Mouse (Mus musculus) lung, embryonic 16.5 days (tissue): ENCODE results near the gene Gclm. TPM values are rescaled to one million over a fixed set of nuclear protein-coding genes. Genes with fewer than 3 reads are reported as not detected.
"Not testable (repeated sequence)": the region's sequence is repeated elsewhere in the genome, so short reads cannot be mapped to it uniquely, and the experiment has no call there.

Experiments used
- ATAC-seq: fragments of 200-750 bp; cut with Nextera tagmentation; 2 replicates; pipeline ENCODE4 v1.8.0; 2017; ENCODE audit warnings: low read depth, mild to moderate bottlenecking, moderate library complexity
- H3K27ac ChIP-seq: fragments of 300-500 bp; sonication (generic); 2 replicates; pipeline ENCODE4 v1.5.1; 2014; ENCODE audit warnings: mild to moderate bottlenecking, control low read depth, low read length
- H3K27me3 ChIP-seq: fragments of 300-500 bp; sonication (generic); 2 replicates; pipeline ENCODE4 v1.6.1; 2014; ENCODE audit warnings: low read depth, low read length, mixed read lengths; ENCODE audit not compliant: control insufficient read depth, insufficient read depth
- H3K36me3 ChIP-seq: fragments of 300-500 bp; sonication (generic); 2 replicates; pipeline ENCODE4 v1.6.1; 2014; ENCODE audit warnings: low read length; ENCODE audit not compliant: control insufficient read depth, insufficient read depth
- H3K4me1 ChIP-seq: fragments of 300-500 bp; sonication (generic); replicated peaks from 2 replicates; pipeline ENCODE4 v1.6.1; 2014; ENCODE audit warnings: low read length, mixed read lengths; ENCODE audit not compliant: control insufficient read depth, insufficient read depth
- H3K4me2 ChIP-seq: fragments of 300-500 bp; sonication (generic); 2 replicates; pipeline ENCODE4 v1.6.1; 2014; ENCODE audit warnings: low read depth, low read length, control low read depth
- H3K4me3 ChIP-seq: fragments of 300-500 bp; sonication (generic); 2 replicates; pipeline ENCODE4 v1.5.1; 2014; ENCODE audit warnings: mild to moderate bottlenecking, low read length, control low read depth
- H3K9ac ChIP-seq: fragments of 300-500 bp; sonication (generic); 2 replicates; pipeline ENCODE4 v1.6.1; 2014; ENCODE audit warnings: low read length, control low read depth
- H3K9me3 ChIP-seq: fragments of 300-500 bp; sonication (generic); 2 replicates; pipeline ENCODE4 v1.6.1; 2016; ENCODE audit warnings: low read length; ENCODE audit not compliant: control insufficient read depth
- WGBS: fragments of 180-500 bp; shearing (Covaris S2); extraction: QIAGEN DNeasy Blood & Tissue Kit; methylation state at CpG from one replicate; pipeline ENCODE4 v1.1.7; 2014; 5-methylcytosine and 5-hydroxymethylcytosine counted together
- polyA plus RNA-seq: library from polyadenylated mRNA; unstranded; fragments of >200 nt; fragmentation: Nextera tagmentation; extraction: Ambion mirVana; gene quantifications from 2 replicates; pipeline ENCODE4 v1.2.1, GENCODE M21; 2015

Gene Gclm
- polyA plus RNA-seq, 1 experiment from 2014 or later = 78.0 TPM

DNA sequence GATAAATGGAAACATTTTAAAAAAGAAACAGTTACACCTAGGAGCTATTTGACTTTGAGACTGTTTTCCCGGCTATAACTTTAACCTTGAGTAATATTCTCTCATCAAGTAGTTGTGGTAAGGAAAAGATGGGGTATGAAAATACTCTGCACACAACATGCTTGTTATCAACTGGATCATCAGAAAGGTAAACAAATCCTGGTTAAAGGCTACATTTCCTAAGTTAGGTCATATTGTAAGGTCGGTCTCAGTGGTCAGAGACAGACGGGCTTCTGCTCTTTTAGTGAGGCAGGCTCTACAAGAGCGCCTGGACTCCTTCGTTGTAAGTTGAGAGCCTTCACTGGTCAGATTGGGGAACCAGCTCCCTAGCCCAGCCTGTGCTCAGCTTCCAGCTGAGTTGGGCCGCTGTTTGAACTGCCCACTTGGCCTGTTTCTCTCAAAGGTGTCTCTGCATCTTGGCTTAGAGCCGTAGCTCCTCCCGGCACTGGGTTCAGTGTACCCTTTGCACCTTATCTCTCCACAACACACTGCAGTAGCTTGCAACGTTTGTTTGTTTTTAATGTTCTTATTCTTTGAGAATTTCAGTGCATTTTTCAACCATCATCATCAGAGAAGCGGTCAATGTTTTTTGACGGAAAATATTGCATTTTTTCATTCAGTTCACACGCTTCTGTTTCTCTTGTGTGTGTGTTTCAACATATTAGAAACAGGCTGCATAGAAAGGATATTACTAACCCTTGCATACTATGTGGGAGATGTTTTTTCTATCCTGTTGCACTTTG lies 1.8 kb downstream of the Gclm start:
- Histone ChIP-seq H3K36me3 (no peaks in the 10 kb centered on the region), H3K4me1 (peaks cover 26% of the 10 kb centered on the region), H3K9me3 (no peaks in the 10 kb centered on the region), H3K4me3 (peak overlapping the region; percentile 97), H3K27me3 (no peaks in the 10 kb centered on the region), H3K27ac (no peak overlapping the region), H3K9ac (no peak overlapping the region; the same call in 1 of the 2 replicates), H3K4me2 (peak overlapping the region; percentile 78)
- no peak for ATAC-seq
- 45% methylated on average over 12 of the region's 12 CpGs for WGBS

DNA sequence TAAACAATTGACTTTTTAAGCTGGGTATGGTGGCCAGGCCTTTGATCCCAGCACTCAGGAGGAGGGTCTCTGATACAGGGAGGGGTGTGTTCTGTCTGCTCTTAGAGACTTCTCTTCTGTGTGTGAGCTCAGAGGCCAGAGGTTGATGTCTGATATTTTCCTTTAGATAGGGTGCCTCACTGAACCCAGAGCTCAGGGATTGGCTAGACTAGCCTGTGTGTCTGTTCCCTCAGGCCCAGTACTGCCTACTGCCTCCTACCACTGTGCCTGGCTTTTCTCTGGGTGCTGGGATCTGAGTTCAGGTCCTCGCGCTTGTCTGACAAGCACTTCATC lies 2.4 kb downstream of the Gclm start:
- Histone ChIP-seq H3K4me3 (no peak overlapping the region), H3K9ac (no peak overlapping the region), H3K4me1 (peaks cover 26% of the 10 kb centered on the region), H3K4me2 (no peak overlapping the region), H3K36me3 (no peaks in the 10 kb centered on the region), H3K27ac (no peak overlapping the region), H3K27me3 (no peaks in the 10 kb centered on the region), H3K9me3 (no peaks in the 10 kb centered on the region)
- no peak for ATAC-seq
- 84% methylated on average over 2 of the region's 2 CpGs for WGBS

DNA sequence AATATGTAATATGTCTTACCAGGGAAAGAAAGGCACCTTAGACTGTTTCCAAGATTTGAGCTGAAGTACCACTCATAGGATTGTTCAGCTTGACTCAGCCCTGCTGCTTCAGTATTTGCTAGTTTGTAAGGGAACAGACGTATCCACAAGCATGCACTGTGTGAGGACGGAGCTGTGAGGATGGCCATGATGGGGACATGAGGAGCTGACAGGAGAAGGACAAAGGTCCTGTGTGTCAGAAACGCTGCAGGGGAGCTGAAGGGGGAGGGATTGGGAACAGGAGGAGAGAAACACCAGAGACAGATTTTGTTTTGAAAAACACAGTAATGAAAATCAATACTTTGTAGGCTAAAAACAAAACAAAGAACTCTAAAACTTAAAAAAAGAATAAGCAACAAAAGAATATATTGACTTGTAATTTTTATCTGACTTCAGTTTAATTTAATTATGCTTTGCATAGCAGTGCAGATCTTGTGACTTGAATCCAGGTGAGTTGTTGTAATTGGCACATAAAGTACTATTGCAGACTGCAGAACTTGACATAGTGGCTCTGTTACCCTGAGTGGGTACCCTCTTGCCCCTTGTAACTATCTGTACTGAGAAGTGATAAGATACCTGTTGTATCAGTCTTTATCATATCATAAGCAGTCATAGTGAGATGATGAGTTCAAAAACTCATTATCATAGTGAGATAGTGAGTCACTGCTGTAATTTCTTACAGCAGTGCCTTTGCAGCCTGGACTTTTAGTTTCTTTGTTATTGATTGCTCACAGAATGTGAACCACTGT lies 7.3 kb downstream of the Gclm start:
- H3K4me1 ChIP-seq = peaks cover 3% of the 10 kb centered on the region; the same call in 1 of the 2 replicates
- no peak overlapping the region for H3K4me2 ChIP-seq
- no peak overlapping the region for H3K9ac ChIP-seq
- ATAC-seq = no peak
- no peaks in the 10 kb centered on the region for H3K36me3 ChIP-seq
- no peaks in the 10 kb centered on the region for H3K9me3 ChIP-seq
- no peak overlapping the region for H3K4me3 ChIP-seq
- H3K27me3 ChIP-seq = no peaks in the 10 kb centered on the region
- 44% methylated on average over 3 of the region's 3 CpGs for WGBS
- H3K27ac ChIP-seq = no peak overlapping the region

DNA sequence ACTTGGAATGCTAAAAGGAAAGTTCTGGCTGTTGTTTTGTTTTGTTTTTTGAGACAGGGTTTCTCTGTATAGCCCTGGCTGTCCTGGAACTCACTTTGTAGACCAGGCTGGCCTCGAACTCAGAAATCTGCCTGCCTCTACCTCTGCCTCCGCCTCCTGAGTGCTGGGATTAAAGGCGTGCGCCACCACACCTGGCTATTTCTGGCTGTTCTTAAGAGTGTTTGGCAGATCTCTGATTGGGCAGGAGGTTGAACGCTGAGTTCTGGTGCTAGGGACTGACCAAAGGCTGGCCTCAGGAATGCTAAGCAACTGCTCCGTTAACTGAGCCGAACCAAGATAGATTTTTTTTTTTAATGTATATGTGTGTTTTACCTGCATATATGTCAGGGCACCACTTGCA lies 8.7 kb downstream of the Gclm start:
- not testable (repeated sequence) for H3K36me3 ChIP-seq, H3K9ac ChIP-seq, H3K27ac ChIP-seq, H3K4me1 ChIP-seq, ATAC-seq, H3K4me3 ChIP-seq, H3K4me2 ChIP-seq, H3K9me3 ChIP-seq, H3K27me3 ChIP-seq
- WGBS = 84% methylated on average over 7 of the region's 7 CpGs

DNA sequence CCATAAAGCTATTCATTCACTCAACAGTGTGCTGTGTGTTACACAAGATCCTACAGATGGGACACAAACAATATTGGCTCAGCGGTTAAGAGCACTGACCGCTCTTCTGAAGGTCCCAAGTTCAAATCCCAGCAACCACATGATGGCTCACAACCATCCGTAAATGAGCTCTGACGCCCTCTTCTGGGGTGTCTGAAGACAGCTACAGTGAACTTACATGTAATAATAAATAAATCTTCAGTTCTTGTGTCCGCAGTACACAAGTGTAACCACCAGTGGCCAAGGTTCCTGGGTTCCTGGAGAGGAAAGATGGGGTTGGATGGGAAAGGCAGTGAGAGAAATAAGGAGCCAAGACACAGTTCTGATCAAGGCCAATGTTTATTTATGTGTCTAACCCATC lies 24.6 kb downstream of the Gclm start:
- Histone ChIP-seq H3K27me3 (no peaks in the 10 kb centered on the region), H3K9ac (no peak overlapping the region), H3K4me3 (no peak overlapping the region), H3K9me3 (no peaks in the 10 kb centered on the region), H3K36me3 (peaks cover 4% of the 10 kb centered on the region), H3K27ac (no peak overlapping the region), H3K4me2 (no peak overlapping the region), H3K4me1 (peaks cover 1% of the 10 kb centered on the region)
- ATAC-seq = no peak
- 69% methylated on average over 5 of the region's 5 CpGs for WGBS

DNA sequence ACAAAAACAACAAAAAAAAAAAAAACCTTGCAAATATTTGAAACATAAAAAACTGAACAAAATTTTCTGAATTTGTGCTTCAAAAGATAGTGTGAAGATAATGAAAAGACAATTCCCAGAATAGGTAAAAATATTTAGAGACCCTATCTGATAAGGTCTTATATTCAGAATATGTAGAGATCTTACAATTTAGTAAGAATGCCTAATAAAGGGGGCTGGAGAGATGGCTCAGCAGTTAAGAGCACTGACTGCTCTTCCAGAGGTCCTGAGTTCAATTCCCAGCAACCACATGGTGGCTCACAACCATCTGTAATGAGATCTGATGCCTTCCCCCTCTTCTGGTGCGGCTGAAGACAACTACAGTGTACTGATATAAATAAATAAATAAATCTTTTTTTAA lies 27.2 kb downstream of the Gclm start:
- H3K27ac ChIP-seq, H3K4me3 ChIP-seq, ATAC-seq, H3K27me3 ChIP-seq, H3K4me2 ChIP-seq, H3K9me3 ChIP-seq, H3K9ac ChIP-seq: not testable (repeated sequence)
- WGBS = 54% methylated on average over 1 of the region's 1 CpGs
- Histone ChIP-seq H3K4me1 (peaks cover 20% of the 10 kb centered on the region), H3K36me3 (peaks cover 15% of the 10 kb centered on the region)

DNA sequence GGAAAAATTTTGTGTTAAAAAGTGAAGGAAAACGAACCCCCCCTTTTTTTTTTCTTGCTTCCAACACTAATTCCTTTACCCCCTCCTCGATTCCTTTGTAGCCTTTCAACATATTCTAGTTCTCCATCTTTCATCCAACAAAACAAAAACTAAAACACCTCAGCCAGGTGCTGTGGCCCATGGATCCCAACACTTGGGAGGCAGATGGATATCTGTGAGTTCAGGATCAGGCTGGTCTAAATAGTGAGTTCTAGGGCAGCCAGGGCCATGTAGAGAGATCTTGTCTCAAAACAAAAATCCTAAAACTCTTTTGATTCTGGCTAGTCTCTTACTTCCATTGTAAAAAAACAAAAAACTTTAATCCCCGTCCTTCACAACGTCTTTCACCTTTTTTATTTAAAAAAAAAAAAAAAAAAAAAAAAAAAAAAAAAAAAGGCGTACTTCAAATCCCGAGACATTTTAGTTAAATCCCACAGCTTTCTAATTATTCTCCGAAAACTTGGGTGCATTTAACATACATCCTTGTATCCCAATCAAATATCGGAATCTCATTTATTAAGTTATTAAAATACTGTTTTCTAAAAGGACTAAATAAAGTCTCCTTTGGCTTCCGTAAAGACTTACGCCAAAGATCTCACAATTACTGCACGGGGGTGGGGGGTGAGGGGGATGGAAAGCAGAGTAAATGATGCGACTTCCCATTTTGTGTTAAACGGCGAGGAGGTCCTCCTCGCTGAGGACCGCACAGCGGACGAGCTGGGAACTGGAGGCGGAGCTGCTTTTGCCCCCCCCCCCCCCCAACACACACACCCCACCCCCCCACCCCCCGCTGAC lies 28.3 kb downstream of the Gclm start:
- H3K27me3 ChIP-seq = no peaks in the 10 kb centered on the region
- 9% methylated on average over 20 of the region's 20 CpGs for WGBS
- peak overlapping the region; percentile 53 for H3K4me2 ChIP-seq
- H3K4me1 ChIP-seq = peaks cover 24% of the 10 kb centered on the region
- H3K36me3 ChIP-seq = peaks cover 19% of the 10 kb centered on the region
- no peak for ATAC-seq
- H3K9ac ChIP-seq = peak overlapping the region; percentile 60
- H3K4me3 ChIP-seq = peak overlapping the region; percentile 100
- H3K9me3 ChIP-seq = no peaks in the 10 kb centered on the region
- no peak overlapping the region for H3K27ac ChIP-seq

DNA sequence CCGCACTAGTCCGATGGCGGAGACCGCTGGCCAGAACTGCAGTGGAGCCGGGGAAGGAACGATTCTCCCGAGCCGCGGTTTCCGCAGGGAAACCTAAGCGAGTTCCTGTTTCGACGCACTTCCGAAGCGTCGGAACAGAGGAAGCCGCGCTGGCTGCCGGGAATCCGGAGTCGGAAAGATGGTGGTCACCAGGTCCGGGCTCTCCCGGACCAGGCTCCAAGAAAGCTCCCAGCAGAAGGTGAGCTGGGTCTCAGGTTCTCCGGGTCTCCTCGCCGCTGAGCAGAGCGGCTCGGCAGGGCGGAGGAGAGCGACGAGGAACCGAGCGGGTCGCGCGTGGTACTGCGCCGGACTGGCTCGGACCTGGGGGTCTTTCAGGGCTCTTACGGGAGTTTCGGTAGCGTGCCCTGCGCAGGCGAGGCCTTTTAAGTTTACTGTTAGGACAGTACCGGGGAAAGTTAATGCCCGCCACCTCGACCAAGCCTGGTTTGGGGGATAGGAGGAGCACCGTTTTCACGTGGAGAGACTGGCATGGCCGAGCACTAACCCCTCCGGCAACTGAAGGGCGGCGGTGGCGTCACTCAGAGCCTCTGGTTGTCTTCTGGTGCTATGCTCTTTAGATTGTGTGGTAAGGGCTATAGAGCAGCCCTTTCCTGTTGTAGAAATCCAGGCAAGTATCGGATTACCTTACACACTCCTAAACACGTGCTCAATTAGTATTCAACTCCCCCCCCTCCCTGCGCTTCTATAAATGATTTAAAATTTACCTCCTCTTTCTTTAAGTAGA lies 29.1 kb downstream of the Gclm start, which contains the start of gene Dnttip2:
Gene Dnttip2, plus strand, starts transcription at position 148 of the 784 bp plus-strand sequence.
- Histone ChIP-seq H3K9me3 (no peaks in the 10 kb centered on the region), H3K4me1 (peaks cover 24% of the 10 kb centered on the region), H3K27me3 (no peaks in the 10 kb centered on the region), H3K27ac (peak within 1 kb of the TSS; percentile 66), H3K4me3 (peak within 1 kb of the TSS; percentile 100), H3K4me2 (peak within 1 kb of the TSS; percentile 68), H3K9ac (peak within 1 kb of the TSS; percentile 98), H3K36me3 (peaks cover 27% of the 10 kb centered on the region)
- under 1% methylated on average over 57 of the region's 57 CpGs for WGBS
- peak; percentile 97 for ATAC-seq
